Mouse (Mus musculus) layer of hippocampus, adult 9-10 months (tissue): ENCODE measurements around the gene Zwilch.

Experiments
- DNase-seq: peaks from one replicate; pipeline ENCODE4 v3.0.0; 2022; ENCODE audit warnings: low spot score

The Zwilch gene

GRCm38 (mm10) chr9:64105301-64105700, 67.6 kb downstream of the Zwilch start:
- no peak for DNase-seq

GRCm38 (mm10) chr9:64100442-64100841, 72.5 kb downstream of the Zwilch start:
- peak; percentile 24 for DNase-seq

GRCm38 (mm10) chr9:64098282-64098681, 74.6 kb downstream of the Zwilch start:
- DNase-seq, result no peak

- DNase-seq, result no peak
These were observed 78.8 kb downstream of the Zwilch start for GRCm38 (mm10) chr9:64094083-64094482.

GRCm38 (mm10) chr9:64089004-64089403, 83.9 kb downstream of the Zwilch start:
- DNase-seq, result no peak

- DNase-seq, result no peak
These were observed 84.6 kb downstream of the Zwilch start for GRCm38 (mm10) chr9:64088346-64088745.

- peak; percentile 80 for DNase-seq
These were observed 85.3 kb downstream of the Zwilch start for GRCm38 (mm10) chr9:64087461-64088235.
